Mouse (Mus musculus) lung, adult 2 months (tissue): ENCODE measurements around the gene Aldoc.

ENCODE experiments used
- CTCF ChIP-seq: fragments of 200-500 bp; IDR thresholded peaks from 2 replicates; pipeline ENCODE4 v1.5.1; 2011; ENCODE audit warnings: mild to moderate bottlenecking, low read length, control low read depth; ENCODE audit not compliant: insufficient read depth
- POLR2A ChIP-seq: fragments of 200-500 bp; IDR thresholded peaks from 2 replicates; pipeline ENCODE4 v1.6.1; 2011; ENCODE audit warnings: low read depth, mild to moderate bottlenecking, control low read depth, low read length, borderline replicate concordance; ENCODE audit errors: extremely low read depth

DNA sequence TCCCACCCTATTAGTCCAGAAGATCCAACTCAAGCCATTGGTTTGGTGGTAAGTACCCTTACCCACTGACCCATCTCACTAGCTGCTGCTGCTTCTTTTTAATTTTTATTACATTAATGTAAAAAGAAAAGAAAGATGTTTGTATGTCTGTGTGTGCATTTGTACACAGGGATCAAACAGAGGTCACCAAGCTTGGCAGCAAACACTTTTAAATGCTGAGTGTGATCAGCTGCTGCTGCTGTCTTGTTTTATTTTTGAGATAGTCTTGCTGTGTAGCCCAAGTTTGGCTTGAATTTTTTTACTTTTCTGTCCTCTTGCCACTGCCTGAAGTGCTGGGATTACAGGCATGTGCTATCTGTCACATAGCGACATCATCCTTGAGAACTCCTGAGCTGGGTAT, 47.2 kb upstream of the Aldoc start:
- TF ChIP-seq CTCF: no peak
- no peak for TF ChIP-seq POLR2A
